Mouse (Mus musculus) lung, adult 2 months (tissue): Measurements from ENCODE around the gene Fam214a.

ENCODE experiments used
- CTCF ChIP-seq: fragments of 200-500 bp; IDR thresholded peaks from 2 replicates; pipeline ENCODE4 v1.5.1; 2011; ENCODE audit warnings: mild to moderate bottlenecking, low read length, control low read depth; ENCODE audit not compliant: insufficient read depth
- POLR2A ChIP-seq: fragments of 200-500 bp; IDR thresholded peaks from 2 replicates; pipeline ENCODE4 v1.6.1; 2011; ENCODE audit warnings: low read depth, mild to moderate bottlenecking, control low read depth, low read length, borderline replicate concordance; ENCODE audit errors: extremely low read depth

GRCm38 (mm10) chr9:75001611-75002204 lies 49.0 kb downstream of the Fam214a start:
- TF ChIP-seq CTCF (no peak), POLR2A (no peak)
